Mouse (Mus musculus): ENCODE data around the gene 4933402J07Rik.

DNA sequence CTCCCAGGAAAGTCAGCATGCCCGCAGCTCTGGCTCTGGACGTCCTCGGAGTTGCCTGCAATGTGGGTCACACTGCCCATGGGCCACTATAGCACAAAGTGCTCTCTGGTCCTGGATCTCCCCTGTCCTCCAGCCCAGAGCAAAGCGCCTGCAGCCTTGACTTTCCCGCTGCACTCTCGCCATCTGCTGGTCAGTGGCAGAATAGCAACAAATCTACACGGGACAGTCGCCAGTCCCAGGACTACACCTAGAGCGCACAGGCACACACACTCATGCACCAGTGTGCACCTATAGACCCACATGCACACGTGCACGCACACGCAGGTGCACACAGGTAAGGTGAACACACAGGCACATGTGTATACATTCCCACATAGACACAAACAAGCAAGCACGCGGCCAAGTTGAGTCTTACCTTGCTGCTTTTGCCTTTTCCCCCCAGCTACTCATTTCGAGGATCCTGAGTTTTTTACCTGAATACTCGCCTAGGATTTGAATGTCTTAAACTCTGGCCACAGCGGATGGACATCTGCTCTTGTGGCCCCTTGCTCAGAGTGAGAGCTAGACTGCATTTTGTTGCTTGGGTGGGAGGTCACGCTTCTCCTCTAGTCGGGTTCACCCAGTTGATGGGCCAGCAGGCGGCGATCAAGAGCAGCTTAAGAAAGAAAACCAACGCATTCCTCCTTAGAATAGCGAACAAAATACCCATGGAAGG, 26.9 kb upstream of the 4933402J07Rik start:
- peak; percentile 94 for TF ChIP-seq CTCF (IDR thresholded peaks at IDR 0.05; ENCODE audit: low read depth, low read length)
- no peak for TF ChIP-seq POLR2A (IDR thresholded peaks at IDR 0.05; ENCODE audit: extremely low read depth, insufficient read depth, low read length)

Data from liver, adult 2 months (tissue).